Mouse (Mus musculus) liver, embryonic 16.5 days (tissue): Measurements from ENCODE around the gene Pus7l. TPM values are rescaled to one million over a fixed set of nuclear protein-coding genes. Genes with fewer than 3 reads are reported as not detected.
"Not testable (repeated sequence)": the region's sequence is repeated elsewhere in the genome, so short reads cannot be mapped to it uniquely, and the experiment has no call there.

Source experiments
- ATAC-seq: fragments of 200-750 bp; cut with Nextera tagmentation; 2 replicates; pipeline ENCODE4 v1.8.0; 2017; ENCODE audit warnings: low read depth, mild to moderate bottlenecking, moderate number of reproducible peaks, moderate library complexity
- H3K27ac ChIP-seq: fragments of 300-500 bp; sonication (generic); 2 replicates; pipeline ENCODE4 v1.5.1; 2014; ENCODE audit warnings: mild to moderate bottlenecking, low read length
- H3K27me3 ChIP-seq: fragments of 300-500 bp; sonication (generic); 2 replicates; pipeline ENCODE4 v1.6.1; 2014; ENCODE audit warnings: low read depth, low read length, mixed read lengths; ENCODE audit not compliant: control insufficient read depth, insufficient read depth
- H3K36me3 ChIP-seq: fragments of 300-500 bp; sonication (generic); 2 replicates; pipeline ENCODE4 v1.6.1; 2014; ENCODE audit warnings: mild to moderate bottlenecking; ENCODE audit not compliant: control insufficient read depth, insufficient read depth
- H3K4me1 ChIP-seq: fragments of 300-500 bp; sonication (generic); 2 replicates; pipeline ENCODE4 v1.6.1; 2014; ENCODE audit warnings: low read depth, low read length, mixed read lengths; ENCODE audit not compliant: control insufficient read depth
- H3K4me2 ChIP-seq: fragments of 300-500 bp; sonication (generic); 2 replicates; pipeline ENCODE4 v1.6.1; 2014; ENCODE audit warnings: low read depth, low read length, mixed read lengths
- H3K4me3 ChIP-seq: fragments of 300-500 bp; sonication (generic); 2 replicates; pipeline ENCODE4 v1.5.1; 2014; ENCODE audit warnings: low read depth, mild to moderate bottlenecking, low read length
- H3K9ac ChIP-seq: fragments of 300-500 bp; sonication (generic); 2 replicates; pipeline ENCODE4 v1.6.1; 2014; ENCODE audit warnings: low read depth, low read length
- H3K9me3 ChIP-seq: fragments of 300-500 bp; sonication (generic); replicated peaks from 2 replicates; pipeline ENCODE4 v1.6.1; 2016; ENCODE audit warnings: low read length; ENCODE audit not compliant: control insufficient read depth
- WGBS: fragments of 180-500 bp; shearing (Covaris S2); extraction: QIAGEN DNeasy Blood & Tissue Kit; methylation state at CpG from one replicate; pipeline ENCODE4 v1.1.7; 2014; ENCODE audit not compliant: insufficient replicate concordance; 5-methylcytosine and 5-hydroxymethylcytosine counted together
- polyA plus RNA-seq: library from polyadenylated mRNA; unstranded; fragments of >200 nt; fragmentation: Nextera tagmentation; extraction: Ambion mirVana; gene quantifications from 2 replicates; pipeline ENCODE4 v1.2.1, GENCODE M21; 2015

Pus7l gene
- polyA plus RNA-seq, 1 experiment from 2014 or later = 2.1 TPM

DNA sequence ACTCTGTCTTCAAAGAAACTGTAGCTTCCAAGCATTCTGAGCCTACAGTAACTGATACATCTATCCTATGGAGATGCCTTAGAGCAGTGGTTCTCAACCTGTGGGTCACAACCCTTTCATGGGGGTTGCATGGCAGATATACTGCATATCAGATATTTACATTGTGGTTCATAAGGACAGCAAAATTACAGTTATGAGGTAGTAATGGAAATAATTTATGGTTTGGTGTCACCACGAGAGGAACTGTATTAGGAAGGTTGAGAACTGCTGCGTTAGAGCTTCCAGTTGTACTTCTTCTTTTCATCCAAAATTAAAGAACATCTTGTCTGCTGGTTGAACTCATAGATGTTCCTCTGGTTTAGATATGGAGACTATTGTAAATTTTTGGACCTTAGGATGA, 53.9 kb downstream of the Pus7l start:
- 38% methylated on average over 2 of the region's 2 CpGs for WGBS
- H3K27me3 ChIP-seq = no peaks in the 10 kb centered on the region
- H3K27ac ChIP-seq = no peak overlapping the region
- no peaks in the 10 kb centered on the region for H3K36me3 ChIP-seq
- H3K9me3 ChIP-seq = no peaks in the 10 kb centered on the region
- H3K4me3 ChIP-seq = no peak overlapping the region
- no peaks in the 10 kb centered on the region for H3K4me1 ChIP-seq
- no peak overlapping the region for H3K4me2 ChIP-seq
- ATAC-seq = no peak
- H3K9ac ChIP-seq = no peak overlapping the region

GRCm38 (mm10) chr15:94488028-94488427, 55.3 kb downstream of the Pus7l start:
- 42% methylated on average over 2 of the region's 2 CpGs for WGBS
- not testable (repeated sequence) for H3K9me3 ChIP-seq

DNA sequence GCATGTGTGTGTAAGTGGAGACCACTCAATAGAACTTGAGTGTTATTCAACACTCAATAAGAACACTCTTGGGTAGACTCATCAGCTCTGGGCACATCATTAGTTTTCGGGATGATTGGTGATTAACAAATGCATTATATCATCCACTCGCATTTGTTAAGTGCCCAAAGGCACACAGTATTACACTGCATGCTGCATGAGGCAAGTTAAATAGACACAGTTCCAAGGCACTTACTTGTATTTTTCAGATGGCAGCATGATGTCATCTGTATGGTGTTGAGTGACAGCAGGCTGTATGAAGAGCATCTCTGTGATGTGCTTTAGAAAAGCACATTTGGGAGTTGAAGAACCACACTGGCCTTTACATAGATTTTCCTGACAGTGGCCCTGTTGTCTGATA, 60.8 kb downstream of the Pus7l start:
- Histone ChIP-seq H3K9me3 (no peaks in the 10 kb centered on the region), H3K4me2 (no peak overlapping the region), H3K27ac (no peak overlapping the region), H3K27me3 (no peaks in the 10 kb centered on the region), H3K36me3 (no peaks in the 10 kb centered on the region), H3K4me3 (no peak overlapping the region), H3K4me1 (no peaks in the 10 kb centered on the region), H3K9ac (no peak overlapping the region)
- no peak for ATAC-seq
- 71% methylated on average over 2 of the region's 2 CpGs for WGBS

More at GRCm38 (mm10) chr15:94488028-94488427, 55.3 kb downstream of the Pus7l start:
- not testable (repeated sequence) for H3K9ac ChIP-seq, H3K27me3 ChIP-seq, ATAC-seq, H3K4me3 ChIP-seq, H3K4me1 ChIP-seq, H3K4me2 ChIP-seq, H3K36me3 ChIP-seq, H3K27ac ChIP-seq

DNA sequence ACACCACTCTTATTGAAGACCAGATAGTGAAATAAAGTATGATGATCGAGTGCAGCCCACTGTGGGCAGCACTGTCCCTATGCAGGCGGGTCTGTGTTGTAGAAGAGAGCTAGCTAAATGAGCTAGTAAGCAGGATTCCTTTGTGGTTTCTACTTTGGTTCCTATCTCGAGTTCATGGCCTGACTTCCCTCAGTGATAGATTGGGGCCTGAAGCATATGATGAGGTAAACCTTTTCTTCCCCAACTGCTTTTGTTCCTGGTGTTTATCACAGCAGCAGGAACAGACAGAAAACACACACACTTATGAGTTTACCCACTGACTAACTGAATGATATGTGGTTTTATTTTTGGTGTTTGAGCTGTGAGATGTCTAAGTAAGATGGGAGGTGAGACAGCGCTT, 62.6 kb downstream of the Pus7l start:
- 42% methylated on average over 4 of the region's 4 CpGs for WGBS
- no peak for ATAC-seq
- Histone ChIP-seq H3K36me3 (no peaks in the 10 kb centered on the region), H3K4me3 (no peak overlapping the region), H3K9me3 (no peaks in the 10 kb centered on the region), H3K4me2 (no peak overlapping the region), H3K9ac (no peak overlapping the region), H3K27ac (no peak overlapping the region), H3K4me1 (no peaks in the 10 kb centered on the region), H3K27me3 (no peaks in the 10 kb centered on the region)

DNA sequence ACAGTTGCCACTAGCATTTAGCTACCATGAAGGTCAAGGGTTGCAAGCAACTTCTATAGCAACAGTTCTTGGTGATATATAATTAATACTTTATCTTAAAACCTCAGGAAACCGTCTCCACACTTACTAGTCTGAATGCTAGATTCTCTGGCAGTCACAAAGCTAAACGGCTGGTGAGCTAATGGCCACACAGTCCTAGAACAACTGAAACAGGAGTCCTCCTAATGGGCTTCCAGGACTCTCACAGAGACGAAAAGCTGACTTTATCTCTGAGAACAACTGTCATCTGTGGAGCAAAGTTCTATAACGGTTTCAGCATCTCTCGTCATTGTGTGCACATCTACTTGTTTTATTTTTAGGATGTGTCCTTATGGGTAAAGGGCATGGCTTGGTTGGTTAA, 63.1 kb downstream of the Pus7l start:
- Histone ChIP-seq H3K4me2 (no peak overlapping the region), H3K36me3 (no peaks in the 10 kb centered on the region), H3K4me1 (no peaks in the 10 kb centered on the region), H3K9me3 (no peaks in the 10 kb centered on the region), H3K9ac (no peak overlapping the region), H3K4me3 (no peak overlapping the region), H3K27me3 (no peaks in the 10 kb centered on the region), H3K27ac (no peak overlapping the region)
- 35% methylated on average over 5 of the region's 5 CpGs for WGBS
- no peak for ATAC-seq

DNA sequence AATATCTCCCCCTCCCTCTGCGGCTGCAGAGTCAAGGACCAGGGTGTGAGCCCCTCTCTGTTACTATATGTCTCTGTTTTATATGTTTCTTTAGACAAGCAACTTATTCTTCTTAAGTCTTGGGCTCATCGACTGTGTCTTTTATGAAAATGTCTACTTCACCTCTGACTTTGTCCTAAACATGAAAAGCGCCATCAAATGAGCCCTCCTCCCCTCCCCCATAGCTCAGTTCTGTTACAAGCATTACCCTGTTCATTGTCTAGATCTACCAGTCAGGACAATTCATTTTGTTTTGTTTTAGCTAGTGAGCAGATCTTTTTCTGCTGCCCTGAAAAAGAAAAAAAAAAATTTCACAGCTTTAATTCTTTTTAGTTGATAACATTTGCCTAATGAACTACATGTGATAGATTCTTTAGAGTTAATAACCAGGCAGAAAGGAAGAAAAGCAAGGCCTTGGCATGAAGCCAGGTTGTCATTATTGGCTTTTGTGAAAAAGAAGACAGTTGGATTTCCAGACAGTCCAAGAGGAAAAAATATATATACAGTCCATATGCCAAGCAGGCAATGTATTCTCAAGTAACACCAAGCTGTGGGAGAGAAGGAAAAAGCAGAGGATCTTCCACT, 63.7 kb downstream of the Pus7l start:
- no peaks in the 10 kb centered on the region for H3K9me3 ChIP-seq
- WGBS = 60% methylated on average over 3 of the region's 3 CpGs
- H3K36me3 ChIP-seq = no peaks in the 10 kb centered on the region
- no peak overlapping the region for H3K9ac ChIP-seq
- H3K4me2 ChIP-seq = no peak overlapping the region
- H3K27ac ChIP-seq = no peak overlapping the region
- H3K4me1 ChIP-seq = no peaks in the 10 kb centered on the region
- no peaks in the 10 kb centered on the region for H3K27me3 ChIP-seq
- H3K4me3 ChIP-seq = no peak overlapping the region
- ATAC-seq = no peak

DNA sequence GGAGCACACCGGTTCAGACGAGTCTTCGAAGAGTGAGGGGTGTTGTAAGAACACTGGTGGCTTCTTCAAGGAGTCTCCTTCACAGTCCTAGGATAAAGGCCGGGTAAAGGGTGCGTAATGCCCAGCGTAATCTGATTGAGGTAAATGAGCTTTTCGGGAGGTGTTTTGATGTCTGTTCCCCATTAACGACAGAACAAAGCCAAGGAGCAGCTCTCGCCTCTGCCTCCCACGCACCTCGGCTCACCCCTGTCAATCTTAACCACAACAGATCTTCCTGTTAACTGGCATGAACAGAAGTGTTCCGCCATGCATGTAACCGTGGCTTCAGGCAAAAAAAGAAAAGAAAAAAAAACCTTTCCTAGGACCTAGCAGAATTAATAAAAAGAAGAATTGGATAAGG, 64.6 kb downstream of the Pus7l start:
- no peak for ATAC-seq
- no peaks in the 10 kb centered on the region for H3K36me3 ChIP-seq
- H3K4me2 ChIP-seq = no peak overlapping the region
- no peaks in the 10 kb centered on the region for H3K27me3 ChIP-seq
- WGBS = 20% methylated on average over 13 of the region's 13 CpGs
- H3K4me1 ChIP-seq = no peaks in the 10 kb centered on the region
- H3K27ac ChIP-seq = no peak overlapping the region
- no peak overlapping the region for H3K4me3 ChIP-seq
- no peaks in the 10 kb centered on the region for H3K9me3 ChIP-seq
- H3K9ac ChIP-seq = no peak overlapping the region

GRCm38 (mm10) chr15:94477287-94477686, 66.1 kb downstream of the Pus7l start:
- Histone ChIP-seq H3K9ac (no peak overlapping the region), H3K36me3 (no peaks in the 10 kb centered on the region), H3K9me3 (no peaks in the 10 kb centered on the region), H3K4me1 (no peaks in the 10 kb centered on the region), H3K4me3 (no peak overlapping the region), H3K27ac (no peak overlapping the region), H3K27me3 (no peaks in the 10 kb centered on the region), H3K4me2 (no peak overlapping the region)
- WGBS = 58% methylated on average over 7 of the region's 7 CpGs
- ATAC-seq = no peak

DNA sequence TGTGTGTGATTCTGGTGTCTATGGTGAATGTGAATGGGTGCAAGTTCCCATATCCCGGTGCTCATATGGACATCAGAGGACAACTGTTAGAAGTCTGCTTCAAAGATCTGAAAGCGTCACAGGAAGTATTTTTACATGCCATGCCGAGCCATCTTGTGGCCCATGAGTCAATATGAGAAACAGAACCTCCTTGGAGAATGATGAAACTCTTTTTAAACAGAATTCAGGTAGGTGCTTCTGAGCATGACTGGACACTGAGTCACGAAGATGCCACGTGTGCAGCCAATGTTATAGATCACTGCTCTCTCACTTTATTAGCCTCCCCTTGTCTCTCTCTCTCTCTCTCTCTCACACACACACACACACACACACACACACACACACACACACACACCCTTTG, 67.4 kb downstream of the Pus7l start:
- no peak overlapping the region for H3K4me2 ChIP-seq
- ATAC-seq = no peak
- 66% methylated on average over 5 of the region's 5 CpGs for WGBS

More for the DNA sequence above, 67.4 kb downstream of the Pus7l start:
- H3K9ac ChIP-seq = no peak overlapping the region
- H3K4me1 ChIP-seq = no peaks in the 10 kb centered on the region
- H3K4me3 ChIP-seq = no peak overlapping the region
- no peaks in the 10 kb centered on the region for H3K27me3 ChIP-seq
- H3K9me3 ChIP-seq = no peaks in the 10 kb centered on the region
- no peak overlapping the region for H3K27ac ChIP-seq
- no peaks in the 10 kb centered on the region for H3K36me3 ChIP-seq
